Mouse (Mus musculus) small intestine, adult 2 months (tissue): ENCODE measurements around the gene Uts2r. TPM values are rescaled to one million over a fixed set of nuclear protein-coding genes. Genes with fewer than 3 reads are reported as not detected.
A peak's percentile ranks its signal among the peaks of the same experiment; 100 is the strongest.

Experiments used
- H3K27ac ChIP-seq: fragments of 200-500 bp; 2 replicates; pipeline ENCODE4 v1.5.1; 2012; ENCODE audit warnings: low read depth, low read length, control low read depth, inconsistent platforms; ENCODE audit not compliant: insufficient read depth
- H3K27me3 ChIP-seq: fragments of 200-500 bp; 2 replicates; pipeline ENCODE4 v1.6.1; 2012; ENCODE audit warnings: mild to moderate bottlenecking, moderate library complexity, low read length, inconsistent platforms; ENCODE audit not compliant: control insufficient read depth, insufficient read depth
- H3K36me3 ChIP-seq: fragments of 200-500 bp; 2 replicates; pipeline ENCODE4 v1.6.1; 2012; ENCODE audit warnings: mild to moderate bottlenecking, low read length, control low read depth, inconsistent platforms; ENCODE audit not compliant: control insufficient read depth, insufficient read depth
- H3K4me1 ChIP-seq: fragments of 200-500 bp; 2 replicates; pipeline ENCODE4 v1.6.1; 2012; ENCODE audit warnings: low read length, inconsistent platforms, mixed read lengths; ENCODE audit not compliant: control insufficient read depth, insufficient read depth, insufficient read length
- H3K4me3 ChIP-seq: fragments of 200-500 bp; 2 replicates; pipeline ENCODE4 v1.5.1; 2012; ENCODE audit warnings: low read depth, mild to moderate bottlenecking, control low read depth, inconsistent platforms, low read length, moderate library complexity
- CTCF ChIP-seq: fragments of 200-500 bp; IDR thresholded peaks from 2 replicates; pipeline ENCODE4 v1.5.1; 2012; ENCODE audit warnings: low read depth, mild to moderate bottlenecking, control low read depth, inconsistent platforms, low read length, moderate library complexity, mixed read lengths; ENCODE audit not compliant: insufficient replicate concordance, insufficient read length; ENCODE audit errors: extremely low read depth
- POLR2A ChIP-seq: fragments of 200-500 bp; IDR thresholded peaks from 2 replicates; pipeline ENCODE4 v1.6.1; 2012; ENCODE audit warnings: low read depth, mild to moderate bottlenecking, control low read depth, inconsistent platforms, low read length, moderate library complexity
- WGBS: fragments of 180-500 bp; shearing (Covaris S2); methylation state at CpG from one replicate; pipeline ENCODE4 v1.1.7; 2018; 5-methylcytosine and 5-hydroxymethylcytosine counted together
- polyA plus RNA-seq: library from polyadenylated mRNA; depleted of rRNA; stranded (reverse); fragments of >200 nt; gene quantifications from 2 replicates; pipeline ENCODE4 v1.2.3, GENCODE M21; 2012

Gene Uts2r
- polyA plus RNA-seq, 1 experiment, result not detected

- Histone ChIP-seq H3K4me1 (no peaks in the 10 kb centered on the region), H3K27me3 (no peaks in the 10 kb centered on the region), H3K4me3 (no peak overlapping the region), H3K36me3 (no peaks in the 10 kb centered on the region), H3K27ac (no peak overlapping the region)
- TF ChIP-seq CTCF (no peak), POLR2A (no peak)
- 77% methylated on average over 4 of the region's 4 CpGs for WGBS
Measured at GRCm38 (mm10) chr11:121163751-121164150, 3.7 kb downstream of the Uts2r start.

- TF ChIP-seq CTCF, result no peak
- no peak for TF ChIP-seq POLR2A
- Histone ChIP-seq H3K4me1 (peaks cover 3% of the 10 kb centered on the region; the same call in 1 of the 2 replicates), H3K27me3 (no peaks in the 10 kb centered on the region), H3K36me3 (no peaks in the 10 kb centered on the region), H3K4me3 (no peak overlapping the region), H3K27ac (no peak overlapping the region)
- WGBS, result 88% methylated on average over 5 of the region's 5 CpGs
Measured at GRCm38 (mm10) chr11:121173203-121173602, 13.1 kb downstream of the Uts2r start.

DNA sequence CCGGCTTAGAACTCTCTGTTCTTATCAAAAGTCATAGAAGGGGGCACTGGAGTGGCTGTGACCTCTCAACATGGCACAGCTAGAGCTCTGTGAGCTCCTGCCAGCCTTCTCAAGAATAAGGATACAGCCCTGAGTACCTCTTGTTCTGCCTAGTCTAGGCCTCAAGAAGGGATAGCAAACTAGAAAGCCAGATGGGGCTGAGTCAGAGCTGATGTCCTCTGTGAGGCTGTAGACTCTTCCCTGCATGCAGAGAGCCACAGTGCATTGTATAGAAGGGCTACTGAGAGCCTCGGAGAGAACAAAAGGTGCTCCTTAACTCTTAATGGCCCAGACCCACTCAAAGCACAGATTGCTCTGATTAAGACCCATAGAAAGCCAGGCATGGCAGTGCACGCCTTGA is 14.2 kb downstream of the Uts2r start:
- no peak for TF ChIP-seq POLR2A
- TF ChIP-seq CTCF, result no peak
- 69% methylated on average over 3 of the region's 3 CpGs for WGBS

DNA sequence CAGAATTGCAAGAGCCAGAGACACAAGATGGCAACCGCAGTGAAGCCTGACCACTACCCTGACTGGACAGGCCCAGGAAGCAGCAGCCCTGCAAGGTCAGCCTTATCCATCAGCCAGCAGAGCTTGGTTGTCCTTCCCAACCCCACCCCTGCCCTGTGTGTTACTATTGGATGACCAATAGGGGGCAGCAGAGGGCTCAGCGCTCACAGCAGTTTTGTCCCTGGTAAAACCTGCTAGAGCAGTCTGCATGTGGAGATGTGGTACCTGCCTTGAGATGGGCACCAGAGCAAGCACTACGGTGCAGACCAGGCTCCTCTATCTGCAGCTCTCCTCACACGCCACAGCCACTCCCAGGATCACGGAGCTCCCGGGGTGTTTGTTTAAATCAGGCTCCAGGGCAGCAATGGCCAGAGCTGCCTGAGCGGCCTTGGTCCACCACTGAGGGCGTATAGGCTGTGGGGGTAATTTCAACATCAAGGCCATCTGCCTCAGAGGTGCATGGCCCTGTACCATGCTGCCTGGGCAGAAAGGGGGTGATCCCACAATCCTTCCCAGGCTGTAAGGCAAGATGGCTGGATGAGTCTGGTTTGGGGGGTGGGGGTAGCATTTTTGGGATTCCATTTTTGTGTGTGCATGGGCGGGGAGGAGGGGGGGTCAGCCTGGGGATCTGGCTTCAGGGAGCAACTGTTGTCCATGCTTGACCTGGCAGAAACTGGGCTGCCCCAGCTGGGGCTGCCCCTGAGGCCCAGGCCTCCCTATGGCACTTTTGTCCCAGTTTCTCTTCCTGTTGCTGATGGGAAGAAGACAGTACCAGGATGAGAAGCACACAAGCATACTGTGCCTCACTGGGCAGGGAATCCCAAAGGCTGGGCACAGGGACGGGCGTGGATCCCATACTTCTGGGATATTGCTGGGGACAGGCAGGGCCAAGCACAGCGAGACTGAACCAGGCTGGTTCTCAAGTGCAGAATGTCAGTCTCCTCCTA is 16.5 kb downstream of the Uts2r start:
- H3K27ac ChIP-seq, result no peak overlapping the region
- H3K36me3 ChIP-seq, result 0 out of 2 replicates have a peak, but pooled peaks cover 2% of the 10 kb centered on the region
- 59% methylated on average over 12 of the region's 12 CpGs for WGBS
- TF ChIP-seq POLR2A, result no peak
- peak; percentile 84; the same call in 1 of the 2 replicates for TF ChIP-seq CTCF
- no peaks in the 10 kb centered on the region for H3K27me3 ChIP-seq
- no peak overlapping the region for H3K4me3 ChIP-seq
- H3K4me1 ChIP-seq, result peaks cover 3% of the 10 kb centered on the region; the same call in 1 of the 2 replicates

More for the DNA sequence above, 14.2 kb downstream of the Uts2r start:
- H3K36me3 ChIP-seq, result no peaks in the 10 kb centered on the region
- H3K27ac ChIP-seq, result no peak overlapping the region
- peaks cover 3% of the 10 kb centered on the region; the same call in 1 of the 2 replicates for H3K4me1 ChIP-seq
- no peak overlapping the region for H3K4me3 ChIP-seq
- no peaks in the 10 kb centered on the region for H3K27me3 ChIP-seq

DNA sequence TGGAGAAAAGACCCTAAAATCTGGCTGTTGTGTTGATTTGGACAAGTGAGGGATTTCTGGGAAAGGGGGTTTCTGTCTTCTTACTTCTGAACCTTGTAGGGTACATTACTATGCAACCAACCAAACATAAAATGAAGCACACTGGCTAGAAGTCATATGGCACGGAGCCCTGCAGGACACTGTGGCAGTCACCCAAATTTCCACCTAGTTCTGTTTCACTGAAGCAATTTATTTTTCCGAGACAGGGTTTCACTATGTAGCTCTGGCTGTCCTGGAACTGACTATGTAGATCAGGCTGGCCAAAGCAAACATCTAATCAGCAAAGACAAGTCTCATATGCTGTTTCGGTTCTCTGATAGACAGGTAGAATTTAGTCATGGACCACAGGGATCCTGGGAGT is 29.6 kb downstream of the Uts2r start:
- 85% methylated on average over 3 of the region's 3 CpGs for WGBS
- H3K27me3 ChIP-seq, result no peaks in the 10 kb centered on the region

DNA sequence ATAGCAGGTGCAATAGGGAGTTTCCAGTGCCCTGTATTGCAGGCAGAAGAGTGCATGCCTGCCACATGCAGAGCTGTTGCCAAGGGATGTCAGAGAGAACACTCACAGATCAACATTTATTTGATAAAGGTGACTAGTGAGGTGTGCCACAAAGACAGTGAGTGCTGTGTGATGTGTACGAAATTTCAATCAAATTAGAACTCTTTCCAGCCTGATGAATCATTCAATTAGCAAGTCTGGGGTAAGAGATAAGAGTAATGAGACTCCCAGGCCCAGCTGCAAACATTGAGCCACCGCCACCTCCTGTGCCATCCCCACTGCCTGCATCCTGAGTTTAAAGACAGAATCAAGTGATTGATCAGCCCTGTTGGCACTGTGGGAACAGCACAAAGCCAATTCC is 32.7 kb downstream of the Uts2r start:
- TF ChIP-seq POLR2A (no peak), CTCF (no peak)
- Histone ChIP-seq H3K4me3 (no peak overlapping the region), H3K4me1 (no peaks in the 10 kb centered on the region), H3K27me3 (no peaks in the 10 kb centered on the region), H3K36me3 (peaks cover 3% of the 10 kb centered on the region), H3K27ac (no peak overlapping the region)
- WGBS, result 74% methylated on average over 2 of the region's 2 CpGs

More for the DNA sequence above, 29.6 kb downstream of the Uts2r start:
- H3K27ac ChIP-seq, result no peak overlapping the region
- no peak for TF ChIP-seq POLR2A
- TF ChIP-seq CTCF, result no peak
- H3K4me3 ChIP-seq, result no peak overlapping the region
- H3K36me3 ChIP-seq, result peaks cover 1% of the 10 kb centered on the region
- H3K4me1 ChIP-seq, result no peaks in the 10 kb centered on the region

GRCm38 (mm10) chr11:121193415-121193814 is 33.3 kb downstream of the Uts2r start:
- Histone ChIP-seq H3K36me3 (peaks cover 3% of the 10 kb centered on the region; the same call in 1 of the 2 replicates), H3K4me3 (no peak overlapping the region), H3K27ac (no peak overlapping the region), H3K27me3 (no peaks in the 10 kb centered on the region), H3K4me1 (no peaks in the 10 kb centered on the region)
- WGBS, result 89% methylated on average over 3 of the region's 3 CpGs
- no peak for TF ChIP-seq CTCF
- TF ChIP-seq POLR2A, result no peak
